Mouse (Mus musculus): Measurements from ENCODE around the gene Foxb1.

Foxb1 gene

GRCm38 (mm10) chr9:69757254-69757653 lies 3.5 kb downstream of the Foxb1 start:
- peak; percentile 23 for DNase-seq (ENCODE audit: extremely low spot score, low spot score)

GRCm38 (mm10) chr9:69756456-69756855 lies 4.3 kb downstream of the Foxb1 start:
- DNase-seq (ENCODE audit: extremely low spot score, low spot score), result peak; percentile 15

- peak; percentile 19 for DNase-seq (ENCODE audit: extremely low spot score, low spot score)
Observed at GRCm38 (mm10) chr9:69756041-69756440, 4.7 kb downstream of the Foxb1 start.

GRCm38 (mm10) chr9:69755157-69755556 lies 5.6 kb downstream of the Foxb1 start:
- no peak for DNase-seq (ENCODE audit: extremely low spot score, low spot score)

GRCm38 (mm10) chr9:69754712-69755111 lies 6.0 kb downstream of the Foxb1 start:
- DNase-seq (ENCODE audit: extremely low spot score, low spot score), result no peak

GRCm38 (mm10) chr9:69754291-69754690 lies 6.4 kb downstream of the Foxb1 start:
- DNase-seq (ENCODE audit: extremely low spot score, low spot score), result peak; percentile 14

GRCm38 (mm10) chr9:69747971-69748370 lies 12.8 kb downstream of the Foxb1 start:
- no peak for DNase-seq (ENCODE audit: extremely low spot score, low spot score)

GRCm38 (mm10) chr9:69728736-69729135 lies 32.0 kb downstream of the Foxb1 start:
- no peak for DNase-seq (ENCODE audit: extremely low spot score, low spot score)

- DNase-seq (ENCODE audit: extremely low spot score, low spot score), result no peak
Observed at GRCm38 (mm10) chr9:69718431-69718830, 42.3 kb downstream of the Foxb1 start.

GRCm38 (mm10) chr9:69716364-69716763 lies 44.4 kb downstream of the Foxb1 start:
- no peak for DNase-seq (ENCODE audit: extremely low spot score, low spot score)

GRCm38 (mm10) chr9:69715445-69715844 lies 45.3 kb downstream of the Foxb1 start:
- DNase-seq (ENCODE audit: extremely low spot score, low spot score), result peak; percentile 41

GRCm38 (mm10) chr9:69714346-69714745 lies 46.4 kb downstream of the Foxb1 start:
- peak; percentile 52 for DNase-seq (ENCODE audit: extremely low spot score, low spot score)

GRCm38 (mm10) chr9:69713577-69714327 lies 47.0 kb downstream of the Foxb1 start:
- DNase-seq (ENCODE audit: extremely low spot score, low spot score), result peak; percentile 57

- no peak for DNase-seq (ENCODE audit: extremely low spot score, low spot score)
Observed at GRCm38 (mm10) chr9:69712714-69713525, 47.8 kb downstream of the Foxb1 start.
